Mouse (Mus musculus): ENCODE results near the gene 2010106E10Rik. TPM values are rescaled to one million over a fixed set of nuclear protein-coding genes. Genes with fewer than 3 reads are reported as not detected.
A peak's percentile ranks its signal among the peaks of the same experiment; 100 is the strongest.

The 2010106E10Rik gene
- polyA plus RNA-seq, 1 experiment = 39.1 TPM

- Histone ChIP-seq H3K4me1 (ENCODE audit: control insufficient read depth, insufficient read depth, insufficient read length, low read length) (no peaks in the 10 kb centered on the region), H3K27ac (ENCODE audit: insufficient read depth, low read depth, low read length) (no peak overlapping the region), H3K36me3 (ENCODE audit: control insufficient read depth, insufficient read depth, low read length) (no peaks in the 10 kb centered on the region), H3K27me3 (ENCODE audit: control insufficient read depth, insufficient read depth, low read length) (no peaks in the 10 kb centered on the region; the same call in 1 of the 2 replicates), H3K4me3 (ENCODE audit: low read depth, low read length) (peak overlapping the region; percentile 85)
- WGBS = 13% methylated on average over 62 of the region's 81 CpGs
- TF ChIP-seq CTCF (IDR thresholded peaks at IDR 0.05; ENCODE audit: extremely low read depth, insufficient read length, insufficient replicate concordance, low read depth, low read length) (no peak), POLR2A (IDR thresholded peaks at IDR 0.05; ENCODE audit: low read depth, low read length) (no peak)
Measured at GRCm38 (mm10) chrX:112601306-112602120, 106.4 kb downstream of the 2010106E10Rik start.

Other genes with a start within 250 kb of the 2010106E10Rik start
- gene Apool, start 183.9 kb upstream of the 2010106E10Rik start, polyA plus RNA-seq (2012; rRNA removed) = 0.74 and 1.3 TPM in 2 replicates
- not detected in 2 replicates for gene Satl1, start 88.5 kb upstream of the 2010106E10Rik start, polyA plus RNA-seq (2012; rRNA removed)
- gene Zfp711, start 105.3 kb downstream of the 2010106E10Rik start, polyA plus RNA-seq (2012; rRNA removed) = not detected in 2 replicates
- gene Pof1b, start 203.4 kb downstream of the 2010106E10Rik start, polyA plus RNA-seq (2012; rRNA removed) = 0.39 and 1.7 TPM in 2 replicates

All from small intestine, adult 2 months (tissue).